Mouse (Mus musculus): ENCODE results near the gene Ass1. TPM values are rescaled to one million over a fixed set of nuclear protein-coding genes. Genes with fewer than 3 reads are reported as not detected.
A peak's percentile ranks its signal among the peaks of the same experiment; 100 is the strongest.

Gene Ass1
- polyA plus RNA-seq, 1 experiment from 2014 or later = 18.2 TPM

DNA sequence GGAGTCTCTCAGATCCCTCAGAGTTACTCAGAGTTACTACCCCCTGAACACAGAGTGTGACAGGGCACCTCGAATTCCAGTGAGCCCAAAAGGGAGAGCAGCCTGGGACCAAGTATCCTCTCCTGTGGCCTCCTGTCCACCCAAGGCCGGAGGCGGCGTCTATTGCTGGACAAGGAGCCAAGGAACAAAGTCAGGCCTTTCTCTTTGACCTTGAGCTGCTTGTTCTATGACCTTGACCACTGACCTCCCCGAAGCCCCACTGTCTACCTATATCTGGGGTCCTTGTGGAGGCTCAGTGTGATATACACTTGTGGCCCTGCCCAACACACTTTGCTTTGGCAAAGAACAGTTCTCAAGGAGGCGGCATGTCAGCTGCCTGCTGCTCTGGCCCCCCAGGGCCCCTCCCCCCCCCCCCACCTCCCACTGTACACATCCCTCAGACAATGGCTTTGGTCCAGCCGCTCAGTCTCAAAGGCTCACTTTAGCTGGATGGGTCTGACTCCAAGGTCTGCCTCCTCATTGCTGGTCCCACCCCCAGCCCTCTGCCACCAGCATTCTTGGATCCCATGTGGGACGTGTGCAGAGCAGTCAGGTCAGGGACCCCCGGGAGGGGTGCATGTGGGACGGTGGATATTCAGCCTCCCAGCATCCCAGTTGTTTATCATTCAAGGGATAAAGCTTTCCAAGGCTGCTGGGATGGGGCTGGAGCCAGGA is 6.3 kb downstream of the Ass1 start:
- Histone ChIP-seq H3K27ac (no peak overlapping the region), H3K4me1 (peaks cover 20% of the 10 kb centered on the region), H3K4me3 (no peak overlapping the region), H3K9me3 (no peaks in the 10 kb centered on the region), H3K27me3 (ENCODE audit: insufficient read depth, poor library complexity, severe bottlenecking) (peaks cover 56% of the 10 kb centered on the region), H3K36me3 (no peaks in the 10 kb centered on the region)
- no peak for DNase-seq (ENCODE audit: low spot score)
- 74% methylated on average over 10 of the region's 10 CpGs for WGBS

DNA sequence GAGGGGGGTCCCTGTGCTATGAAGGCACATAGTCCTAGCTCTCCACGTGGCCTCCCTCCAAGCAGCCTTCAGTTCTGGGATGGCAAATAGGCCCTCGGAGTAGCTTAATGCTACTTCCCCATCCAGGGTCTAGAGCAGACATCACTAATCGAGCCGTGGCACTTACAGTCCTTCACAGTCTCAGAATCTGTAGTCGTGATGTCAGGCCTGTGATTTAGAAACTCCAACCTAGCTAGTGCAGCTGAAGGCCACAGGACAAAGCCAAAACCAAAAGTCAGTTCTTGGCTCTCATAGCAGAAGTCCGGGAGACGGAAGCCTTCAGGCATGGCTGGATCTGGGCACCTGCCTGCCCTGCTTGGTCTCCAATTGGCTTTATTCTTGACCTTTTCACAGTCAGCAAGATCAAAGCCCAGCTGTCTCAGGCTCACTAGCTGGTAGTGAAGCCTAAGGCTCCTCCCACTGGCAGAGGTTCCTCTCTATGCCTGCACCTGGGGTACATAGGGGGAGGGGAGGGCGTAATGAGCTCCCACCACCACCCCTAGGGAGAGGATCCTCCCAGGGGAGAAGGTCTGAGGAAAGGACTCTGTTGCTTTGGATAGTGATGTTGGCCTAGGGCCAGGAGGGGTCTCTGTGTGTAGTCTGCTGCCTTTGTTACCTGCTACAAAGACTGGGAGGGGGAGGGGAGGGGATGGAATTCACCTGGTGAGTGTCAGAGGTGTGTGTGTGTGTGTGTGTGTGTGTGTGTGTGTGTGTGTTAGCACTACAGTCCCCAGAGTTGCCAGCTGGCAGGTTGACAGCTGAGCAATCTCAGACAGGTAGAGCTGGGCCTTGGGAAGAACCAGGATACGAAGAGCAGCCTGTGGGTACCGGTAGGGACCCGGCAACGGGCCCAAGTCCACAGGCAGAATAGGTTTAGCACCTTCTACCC is 7.5 kb downstream of the Ass1 start:
- no peak for DNase-seq (ENCODE audit: low spot score)
- Histone ChIP-seq H3K27me3 (ENCODE audit: insufficient read depth, poor library complexity, severe bottlenecking) (peaks cover 56% of the 10 kb centered on the region), H3K27ac (no peak overlapping the region), H3K4me3 (no peak overlapping the region), H3K36me3 (no peaks in the 10 kb centered on the region), H3K9me3 (no peaks in the 10 kb centered on the region), H3K4me1 (peaks cover 14% of the 10 kb centered on the region)
- WGBS = 79% methylated on average over 12 of the region's 12 CpGs

DNA sequence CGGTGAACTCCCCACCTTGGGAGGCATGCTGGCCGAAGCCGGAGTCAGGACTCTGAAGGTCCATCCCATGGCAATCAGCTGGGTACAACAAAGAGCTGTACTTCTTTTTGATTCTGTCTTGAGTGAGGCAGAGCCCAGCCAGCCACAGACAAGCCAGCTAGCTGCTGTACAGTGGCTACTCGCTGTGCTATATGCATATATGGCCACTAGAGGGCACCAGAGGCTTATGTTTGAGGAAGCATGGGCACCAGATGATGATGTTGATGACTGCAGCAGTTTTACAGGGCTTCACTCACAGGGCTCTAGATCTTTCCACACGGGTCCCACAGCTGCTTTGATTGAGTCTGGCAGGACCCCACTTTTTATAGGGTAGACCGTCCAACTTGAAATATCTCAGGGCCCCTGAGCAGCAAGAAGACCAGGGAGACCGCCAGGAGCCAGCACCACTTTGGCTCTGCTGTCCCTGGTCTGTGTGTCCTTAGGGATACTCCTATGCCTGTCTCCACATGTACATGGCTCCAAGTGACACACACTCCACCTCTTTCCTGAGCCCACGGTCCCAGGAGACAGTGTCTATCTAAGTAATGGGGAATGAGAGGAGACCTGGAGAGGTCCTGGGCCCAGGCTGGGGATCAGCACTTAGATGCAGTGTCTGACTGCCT is 13.0 kb downstream of the Ass1 start:
- no peaks in the 10 kb centered on the region for H3K9me3 ChIP-seq
- H3K4me1 ChIP-seq = no peaks in the 10 kb centered on the region
- no peak overlapping the region for H3K4me3 ChIP-seq
- no peaks in the 10 kb centered on the region for H3K36me3 ChIP-seq
- DNase-seq (ENCODE audit: low spot score) = peak; percentile 92
- H3K27me3 ChIP-seq (ENCODE audit: insufficient read depth, poor library complexity, severe bottlenecking) = peaks cover 66% of the 10 kb centered on the region
- no peak overlapping the region for H3K27ac ChIP-seq
- WGBS = 28% methylated on average over 8 of the region's 8 CpGs

DNA sequence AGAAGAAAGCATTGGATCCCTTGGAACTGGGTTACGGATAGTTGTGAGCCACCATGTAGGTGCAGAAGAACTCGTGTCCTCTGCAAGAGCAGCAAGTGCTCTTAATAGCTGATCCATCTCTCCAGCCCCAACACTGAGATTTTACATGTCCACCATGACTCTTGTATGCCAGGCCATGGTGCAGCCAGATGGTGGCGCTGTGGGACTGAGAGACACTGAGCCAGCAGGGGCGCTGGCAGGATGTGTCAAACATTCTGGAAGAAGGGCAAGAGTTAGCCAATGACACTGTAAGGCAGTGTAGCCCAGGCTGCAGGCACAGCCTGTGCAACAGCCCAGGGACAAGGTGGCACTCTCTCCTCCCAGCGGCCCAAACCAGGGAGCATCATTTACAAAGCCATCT is 14.2 kb downstream of the Ass1 start:
- Histone ChIP-seq H3K27ac (no peak overlapping the region), H3K36me3 (no peaks in the 10 kb centered on the region), H3K4me3 (no peak overlapping the region), H3K9me3 (no peaks in the 10 kb centered on the region), H3K27me3 (ENCODE audit: insufficient read depth, poor library complexity, severe bottlenecking) (peaks cover 67% of the 10 kb centered on the region), H3K4me1 (no peaks in the 10 kb centered on the region)
- WGBS = 28% methylated on average over 5 of the region's 5 CpGs
- DNase-seq (ENCODE audit: low spot score) = no peak

DNA sequence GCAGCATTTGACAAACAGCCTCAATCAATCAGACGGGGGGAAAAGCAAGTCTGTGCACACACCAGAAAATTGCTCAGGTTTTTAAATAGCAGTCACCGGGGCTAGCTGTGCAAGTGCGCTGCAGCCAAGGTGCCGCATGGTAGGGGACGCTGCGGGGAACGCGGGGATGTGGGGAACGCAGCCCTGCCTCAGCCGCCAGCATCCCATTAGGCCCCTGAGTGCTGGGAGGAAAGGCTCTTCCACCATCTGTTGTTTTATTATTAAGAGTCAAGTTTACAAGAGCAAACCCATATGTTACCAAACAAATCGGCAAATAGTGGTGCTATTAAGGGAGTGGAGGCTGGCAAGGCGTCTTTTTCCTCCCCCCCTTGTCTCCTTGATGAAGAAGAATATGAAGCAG is 19.2 kb downstream of the Ass1 start:
- no peaks in the 10 kb centered on the region for H3K4me1 ChIP-seq
- peaks cover 56% of the 10 kb centered on the region for H3K27me3 ChIP-seq (ENCODE audit: insufficient read depth, poor library complexity, severe bottlenecking)
- DNase-seq (ENCODE audit: low spot score) = no peak
- no peak overlapping the region for H3K4me3 ChIP-seq
- WGBS = 65% methylated on average over 12 of the region's 12 CpGs
- no peak overlapping the region for H3K27ac ChIP-seq
- H3K9me3 ChIP-seq = no peaks in the 10 kb centered on the region
- H3K36me3 ChIP-seq = no peaks in the 10 kb centered on the region

DNA sequence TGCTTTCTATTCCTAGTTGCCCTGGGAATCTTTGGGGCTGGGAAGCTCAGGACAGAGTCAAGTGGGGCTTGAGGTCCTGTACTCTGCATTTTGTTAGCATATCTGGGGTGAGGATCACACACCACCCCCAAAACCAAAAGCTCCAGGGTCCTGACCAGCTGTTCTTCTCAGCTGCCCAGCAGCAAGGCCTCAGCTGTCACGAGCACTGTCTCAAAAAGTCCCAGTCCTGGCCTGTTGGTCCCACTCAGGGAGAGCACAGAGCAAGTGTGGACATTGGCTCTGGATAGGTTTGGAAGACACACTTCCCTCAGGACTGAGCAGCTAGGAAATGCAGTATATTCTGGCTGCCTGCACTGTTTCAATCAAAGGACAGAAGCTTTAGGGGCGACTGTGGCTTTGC is 20.5 kb downstream of the Ass1 start:
- H3K27ac ChIP-seq = no peak overlapping the region
- H3K36me3 ChIP-seq = no peaks in the 10 kb centered on the region
- no peak for DNase-seq (ENCODE audit: low spot score)
- peaks cover 4% of the 10 kb centered on the region; the same call in 1 of the 2 replicates for H3K4me1 ChIP-seq
- no peaks in the 10 kb centered on the region for H3K9me3 ChIP-seq
- 73% methylated on average over 2 of the region's 2 CpGs for WGBS
- peaks cover 57% of the 10 kb centered on the region for H3K27me3 ChIP-seq (ENCODE audit: insufficient read depth, poor library complexity, severe bottlenecking)
- H3K4me3 ChIP-seq = no peak overlapping the region

DNA sequence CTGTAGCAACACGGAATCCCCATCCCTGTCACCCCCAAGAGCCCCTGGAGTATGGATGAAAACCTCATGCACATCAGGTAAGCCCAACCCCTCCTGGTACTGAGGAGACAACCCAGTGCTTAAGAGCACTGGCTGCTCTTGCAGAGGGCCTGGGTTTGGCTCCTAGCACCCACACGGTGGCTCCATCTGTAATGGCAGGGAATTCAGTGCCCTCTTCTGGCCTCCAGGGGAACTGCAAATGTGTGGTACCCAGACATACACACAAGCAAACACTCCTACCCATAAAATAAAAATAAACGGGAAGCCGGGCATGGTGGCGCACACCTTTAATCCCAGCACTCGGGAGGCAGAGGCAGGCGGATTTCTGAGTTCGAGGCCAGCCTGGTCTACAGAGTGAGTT is 22.3 kb downstream of the Ass1 start:
- H3K9me3 ChIP-seq = no peaks in the 10 kb centered on the region
- no peaks in the 10 kb centered on the region for H3K36me3 ChIP-seq
- no peak overlapping the region for H3K27ac ChIP-seq
- H3K27me3 ChIP-seq (ENCODE audit: insufficient read depth, poor library complexity, severe bottlenecking) = peaks cover 67% of the 10 kb centered on the region
- no peak for DNase-seq (ENCODE audit: low spot score)
- 90% methylated on average over 8 of the region's 8 CpGs for WGBS
- peaks cover 7% of the 10 kb centered on the region; the same call in 1 of the 2 replicates for H3K4me1 ChIP-seq
- H3K4me3 ChIP-seq = no peak overlapping the region

DNA sequence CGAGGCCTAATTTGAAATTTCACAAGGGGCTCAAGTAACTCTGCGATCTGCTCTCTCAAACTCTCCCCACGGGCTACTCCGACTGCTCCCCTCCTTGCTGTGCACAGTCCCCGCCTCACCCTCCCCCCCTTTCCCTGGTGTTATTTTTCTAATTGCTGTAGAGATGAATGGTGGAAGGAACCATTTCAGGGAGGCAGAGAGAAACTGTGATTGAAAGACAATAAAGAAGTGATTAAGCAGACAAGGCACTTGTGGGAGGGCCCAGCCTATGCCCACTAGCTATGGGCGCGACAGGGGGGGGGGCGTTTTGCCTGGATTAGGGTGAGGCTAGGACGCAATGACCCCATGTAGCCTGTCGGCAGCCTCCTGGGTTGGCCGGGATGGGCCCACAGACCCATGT is 23.2 kb downstream of the Ass1 start:
- 73% methylated on average over 11 of the region's 11 CpGs for WGBS
- Histone ChIP-seq H3K9me3 (no peaks in the 10 kb centered on the region), H3K27ac (no peak overlapping the region), H3K36me3 (no peaks in the 10 kb centered on the region), H3K27me3 (ENCODE audit: insufficient read depth, poor library complexity, severe bottlenecking) (peaks cover 70% of the 10 kb centered on the region), H3K4me1 (peaks cover 7% of the 10 kb centered on the region; the same call in 1 of the 2 replicates), H3K4me3 (no peak overlapping the region)
- no peak for DNase-seq (ENCODE audit: low spot score)

DNA sequence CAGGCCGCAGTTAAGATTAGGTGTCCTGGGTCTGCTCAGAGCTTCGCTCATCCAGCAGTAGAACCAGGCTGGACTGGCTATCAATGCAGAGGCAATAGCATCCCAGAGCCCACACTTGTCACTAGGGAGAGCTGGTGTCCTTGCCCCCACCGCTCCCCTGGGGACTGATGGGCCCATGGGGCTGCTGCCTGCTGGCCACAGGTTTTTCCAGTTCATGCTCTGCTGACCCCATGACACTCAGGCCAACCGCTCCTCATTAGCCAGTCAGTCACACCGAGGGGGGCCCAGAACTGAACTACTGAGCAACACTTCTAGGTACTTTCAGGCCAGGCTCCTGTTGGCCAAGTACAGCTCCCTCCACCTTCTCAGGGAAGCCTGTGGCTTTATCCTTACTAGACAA is 24.3 kb downstream of the Ass1 start:
- 78% methylated on average over 5 of the region's 5 CpGs for WGBS
- no peaks in the 10 kb centered on the region for H3K9me3 ChIP-seq
- peaks cover 7% of the 10 kb centered on the region; the same call in 1 of the 2 replicates for H3K4me1 ChIP-seq
- H3K27me3 ChIP-seq (ENCODE audit: insufficient read depth, poor library complexity, severe bottlenecking) = peaks cover 74% of the 10 kb centered on the region
- no peaks in the 10 kb centered on the region for H3K36me3 ChIP-seq
- no peak overlapping the region for H3K4me3 ChIP-seq
- DNase-seq (ENCODE audit: low spot score) = no peak
- H3K27ac ChIP-seq = no peak overlapping the region

DNA sequence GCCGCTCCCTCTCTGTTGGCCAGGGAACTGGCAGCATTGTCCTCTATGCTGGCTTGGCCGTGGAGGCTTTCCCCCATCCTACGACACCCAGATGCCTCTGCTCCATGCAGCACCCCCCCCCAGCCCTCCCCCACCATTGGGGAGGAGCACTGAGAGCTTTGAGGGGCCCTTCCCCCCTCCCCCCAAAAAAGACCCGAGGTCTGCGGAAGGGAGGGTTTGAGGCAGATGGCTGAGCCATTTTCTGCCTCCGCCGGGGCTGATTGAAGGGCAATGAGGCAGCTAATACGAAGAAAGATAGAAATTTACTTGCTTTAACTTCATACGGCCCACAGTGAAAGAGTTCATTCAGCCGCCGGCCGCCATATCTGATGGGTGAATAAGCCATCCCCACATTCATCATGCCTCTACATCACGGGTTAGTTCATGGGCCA is 25.1 kb downstream of the Ass1 start:
- no peak overlapping the region for H3K27ac ChIP-seq
- DNase-seq (ENCODE audit: low spot score) = no peak
- H3K4me3 ChIP-seq = no peak overlapping the region
- WGBS = 77% methylated on average over 13 of the region's 13 CpGs
- H3K36me3 ChIP-seq = no peaks in the 10 kb centered on the region
- H3K27me3 ChIP-seq (ENCODE audit: insufficient read depth, poor library complexity, severe bottlenecking) = peaks cover 75% of the 10 kb centered on the region
- peaks cover 7% of the 10 kb centered on the region; the same call in 1 of the 2 replicates for H3K4me1 ChIP-seq
- H3K9me3 ChIP-seq = no peaks in the 10 kb centered on the region

DNA sequence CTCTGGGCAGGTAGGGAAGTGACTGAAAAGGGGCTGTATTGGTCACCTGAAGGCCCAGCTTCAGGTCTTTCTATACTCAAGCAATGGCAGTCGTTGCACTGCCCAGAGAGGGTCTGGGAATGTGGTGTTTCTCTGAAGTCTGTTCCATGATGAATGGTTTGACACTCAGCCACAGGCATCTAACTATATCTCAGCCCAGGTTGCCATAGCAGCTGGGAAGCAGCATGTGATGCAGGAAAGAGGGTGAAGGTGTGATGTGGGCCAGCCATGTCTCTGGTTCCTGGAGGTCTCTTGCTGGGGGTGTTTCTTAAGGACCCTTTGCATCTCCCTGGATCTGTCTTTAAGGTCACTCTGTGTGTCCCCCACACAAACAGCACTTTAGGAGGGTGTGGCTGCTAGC is 26.1 kb downstream of the Ass1 start:
- Histone ChIP-seq H3K27ac (no peak overlapping the region), H3K4me1 (peaks cover 7% of the 10 kb centered on the region; the same call in 1 of the 2 replicates), H3K4me3 (no peak overlapping the region), H3K27me3 (ENCODE audit: insufficient read depth, poor library complexity, severe bottlenecking) (peaks cover 80% of the 10 kb centered on the region), H3K9me3 (no peaks in the 10 kb centered on the region), H3K36me3 (no peaks in the 10 kb centered on the region)
- WGBS = 55% methylated on average over 1 of the region's 1 CpGs
- DNase-seq (ENCODE audit: low spot score) = no peak

DNA sequence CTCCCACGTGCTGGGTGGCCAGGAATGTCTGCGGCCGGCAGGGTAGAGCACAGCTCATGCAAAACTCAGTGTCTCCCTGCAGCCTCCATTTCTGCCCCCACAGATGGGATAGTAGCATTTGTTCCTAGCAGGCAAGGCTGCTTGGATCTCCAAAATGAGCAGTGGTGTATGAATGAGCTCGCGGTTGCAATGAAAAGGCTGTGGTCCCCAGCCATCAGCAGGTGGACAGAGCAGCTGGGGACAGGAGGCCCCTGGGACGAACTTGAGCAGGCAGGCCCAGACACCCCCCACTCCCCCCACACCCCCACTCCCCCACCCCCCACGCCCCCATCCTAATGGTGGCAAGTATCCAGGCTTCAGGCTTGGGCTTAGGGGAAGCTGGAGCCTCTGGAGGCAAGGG is 27.1 kb downstream of the Ass1 start:
- peaks cover 90% of the 10 kb centered on the region for H3K27me3 ChIP-seq (ENCODE audit: insufficient read depth, poor library complexity, severe bottlenecking)
- WGBS = 73% methylated on average over 7 of the region's 7 CpGs
- no peaks in the 10 kb centered on the region for H3K36me3 ChIP-seq
- H3K4me1 ChIP-seq = peaks cover 7% of the 10 kb centered on the region; the same call in 1 of the 2 replicates
- no peak overlapping the region for H3K27ac ChIP-seq
- no peak for DNase-seq (ENCODE audit: low spot score)
- no peak overlapping the region for H3K4me3 ChIP-seq
- H3K9me3 ChIP-seq = no peaks in the 10 kb centered on the region

DNA sequence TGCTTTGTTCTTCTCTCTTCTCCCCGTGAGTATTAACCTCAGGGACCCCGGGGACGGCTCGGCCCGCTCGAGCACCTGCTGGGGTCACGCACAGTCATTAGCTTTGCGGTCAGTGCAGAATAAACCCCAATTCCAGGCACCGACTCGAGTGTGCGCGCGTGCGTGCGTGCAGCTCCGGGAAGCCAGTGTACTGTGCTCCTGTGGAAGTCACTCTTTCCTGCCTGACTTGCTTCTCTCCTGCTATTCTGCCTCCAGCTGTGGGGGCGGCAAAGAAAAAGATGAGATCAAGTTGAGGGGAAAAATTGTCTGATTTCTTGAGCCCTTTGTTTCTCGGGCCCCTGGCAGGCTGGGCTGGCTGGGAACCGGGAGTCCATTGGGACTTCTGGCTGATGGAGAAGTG is 27.6 kb downstream of the Ass1 start:
- Histone ChIP-seq H3K27me3 (ENCODE audit: insufficient read depth, poor library complexity, severe bottlenecking) (peaks cover 95% of the 10 kb centered on the region), H3K36me3 (no peaks in the 10 kb centered on the region), H3K4me3 (no peak overlapping the region), H3K9me3 (no peaks in the 10 kb centered on the region), H3K4me1 (peaks cover 7% of the 10 kb centered on the region; the same call in 1 of the 2 replicates), H3K27ac (no peak overlapping the region)
- DNase-seq (ENCODE audit: low spot score) = no peak
- 84% methylated on average over 19 of the region's 19 CpGs for WGBS

Data from heart, embryonic 10.5 days (tissue).